Mouse (Mus musculus): ENCODE results near the gene Gm14434.
"Not testable (repeated sequence)": the region's sequence is repeated elsewhere in the genome, so short reads cannot be mapped to it uniquely, and the experiment has no call there.

Gm14434 gene

DNA sequence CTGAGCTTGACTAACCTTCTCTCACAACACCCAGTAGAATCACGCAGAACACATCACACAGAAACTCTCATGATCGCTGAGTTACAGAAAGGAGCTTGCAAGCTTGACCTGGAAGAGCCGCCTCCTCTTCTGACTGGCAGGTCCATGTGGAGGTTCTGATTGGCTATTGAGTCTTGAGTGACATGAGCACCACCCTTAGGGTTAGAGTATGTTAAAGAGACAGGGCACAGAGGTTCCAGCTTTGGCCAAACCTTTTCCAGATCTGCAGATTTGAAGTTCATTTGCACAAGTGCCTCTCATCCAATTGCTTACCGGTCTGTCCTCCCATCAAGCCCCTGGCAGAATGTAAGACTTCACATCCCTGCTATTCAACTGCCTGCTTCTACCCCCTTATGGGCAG lies at the start of gene Gm14434:
TSS of gene Gm14434 (minus strand) at position 101 of the 400 bp plus-strand sequence.
- in situ Hi-C loops (cut with MseI, MboI): not testable (repeated sequence)

- in situ Hi-C loops (cut with MseI, MboI): not testable (repeated sequence)
Measured at GRCm38 (mm10) chr2:176520756-176521155, 34.2 kb upstream of the Gm14434 start, which contains the start of gene Zfp967. Gene Zfp967 (plus strand): TSS chr2:176521056.

- in situ Hi-C loops (cut with MseI, MboI): not testable (repeated sequence)
Measured at GRCm38 (mm10) chr2:176423294-176423693, 63.3 kb downstream of the Gm14434 start, which contains the start of gene Gm14435. Gene Gm14435 (plus strand): TSS chr2:176423594.
